Mouse (Mus musculus) spleen, adult 2 months (tissue): Measurements from ENCODE around the gene Txk.

Experiments used
- CTCF ChIP-seq: fragments of 200-500 bp; IDR thresholded peaks from 2 replicates; pipeline ENCODE4 v1.5.1; 2011; ENCODE audit warnings: mild to moderate bottlenecking, inconsistent platforms; ENCODE audit not compliant: insufficient read depth, insufficient read length, insufficient replicate concordance; ENCODE audit errors: extremely low read depth
- POLR2A ChIP-seq: fragments of 200-500 bp; IDR thresholded peaks from 2 replicates; pipeline ENCODE4 v1.6.1; 2011; ENCODE audit warnings: low read depth, low read length, inconsistent platforms

- TF ChIP-seq CTCF (no peak), POLR2A (no peak)
These were observed 23.6 kb upstream of the Txk start for GRCm38 (mm10) chr5:72776127-72776526.
